Comparison of ENCODE assay signal across 21 mouse cellular contexts in genomic region chr13:113582024-113582423, GRCm38 (mm10). TPM values are rescaled to one million over a fixed set of nuclear protein-coding genes. Genes with fewer than 3 reads are reported as not detected.
DNase-seq lines count a peak whose midpoint lies in the region; ATAC-seq and TF ChIP-seq lines count a peak whose summit lies in the region.
"Had no signal": no experiment of that assay in that cellular context is flagged by ENCODE, and none has a peak within 500 bp of the region (broad histone marks: within the 10 kb centered on the region; RNA-seq: fewer than 3 reads in every experiment).

No protein-coding gene starts in this region.

- no peak overlapping the region for H3K9ac ChIP-seq in kidney, embryonic 15.5 days
- H3K9ac ChIP-seq in kidney, postnatal 0 days (ENCODE audit: low read depth, low read length), result no peak overlapping the region
- H3K9ac ChIP-seq: embryonic facial prominence, embryonic 13.5 days; embryonic facial prominence, embryonic 15.5 days; forebrain, embryonic 12.5 days had no signal

- H3K4me3 ChIP-seq in kidney, embryonic 15.5 days (replicated peaks), result no peak overlapping the region
- H3K4me3 ChIP-seq in kidney, postnatal 0 days (replicated peaks; ENCODE audit: low read depth, low read length), result no peak overlapping the region
- H3K4me3 ChIP-seq: embryonic facial prominence, embryonic 13.5 days; embryonic facial prominence, embryonic 15.5 days; erythroblast, embryonic 14.5 days; forebrain, embryonic 10.5 days; forebrain, embryonic 12.5 days had no signal

- peaks cover 30% of the 10 kb centered on the region for H3K4me1 ChIP-seq in kidney, embryonic 15.5 days
- H3K4me1 ChIP-seq in kidney, postnatal 0 days (replicated peaks; ENCODE audit: insufficient read depth, low read length), result peaks cover 12% of the 10 kb centered on the region

- peak overlapping the region; percentile 66 for H3K27ac ChIP-seq in kidney, embryonic 15.5 days
- H3K27ac ChIP-seq in kidney, postnatal 0 days, result peak overlapping the region; percentile 79
- H3K27ac ChIP-seq: embryonic facial prominence, embryonic 13.5 days; embryonic facial prominence, embryonic 15.5 days; forebrain, embryonic 10.5 days; forebrain, embryonic 12.5 days had no signal

- H3K27me3 ChIP-seq in kidney, embryonic 15.5 days, result no peaks in the 10 kb centered on the region; the same call in 1 of the 2 replicates
- H3K27me3 ChIP-seq in kidney, postnatal 0 days (ENCODE audit: insufficient read depth, low read length), result no peaks in the 10 kb centered on the region
- H3K27me3 ChIP-seq: embryonic facial prominence, embryonic 13.5 days; embryonic facial prominence, embryonic 15.5 days; forebrain, embryonic 12.5 days had no signal

- H3K36me3 ChIP-seq in kidney, embryonic 15.5 days, result no peaks in the 10 kb centered on the region
- no peaks in the 10 kb centered on the region for H3K36me3 ChIP-seq in kidney, postnatal 0 days (ENCODE audit: insufficient read depth, low read length)
- H3K36me3 ChIP-seq: embryonic facial prominence, embryonic 13.5 days; embryonic facial prominence, embryonic 15.5 days; forebrain, embryonic 10.5 days; forebrain, embryonic 12.5 days had no signal

- H3K9me3 ChIP-seq in kidney, embryonic 15.5 days (replicated peaks), result no peaks in the 10 kb centered on the region
- no peaks in the 10 kb centered on the region for H3K9me3 ChIP-seq in kidney, postnatal 0 days (replicated peaks; ENCODE audit: low read length)
- H3K9me3 ChIP-seq: embryonic facial prominence, embryonic 13.5 days; embryonic facial prominence, embryonic 15.5 days; forebrain, embryonic 10.5 days; forebrain, embryonic 12.5 days had no signal

- 31% methylated on average over 1 of the region's 1 CpGs for WGBS in kidney, embryonic 15.5 days
- WGBS in kidney, postnatal 0 days, result 34% methylated on average over 1 of the region's 1 CpGs

- no peak overlapping the region for H3K4me2 ChIP-seq in kidney, embryonic 15.5 days
- no peak overlapping the region for H3K4me2 ChIP-seq in kidney, postnatal 0 days (ENCODE audit: low read length)
- H3K4me2 ChIP-seq: embryonic facial prominence, embryonic 13.5 days; embryonic facial prominence, embryonic 15.5 days; forebrain, embryonic 12.5 days had no signal

- no peak for DNase-seq in kidney, postnatal 36 days
- peak; percentile 92 for DNase-seq in kidney, postnatal 0 days (ENCODE audit: low spot score)
- DNase-seq in kidney, postnatal 25 days, result no peak
- DNase-seq: adrenal gland, adult 2 months; adrenal gland, postnatal 10 days; adrenal gland, postnatal 25 days; cerebellum, adult 11 months; cerebellum, adult 18-20 months; cerebellum, adult 8-10 months; cerebellum, adult 9-11 months; cerebellum, postnatal 14 days; cerebellum, postnatal 36 days; embryo, embryonic 11 days had no signal

- TF ChIP-seq CTCF in kidney, postnatal 0 days (IDR thresholded peaks at IDR 0.05; ENCODE audit: low read depth), result no peak

- ATAC-seq in kidney, embryonic 15.5 days (replicated peaks; ENCODE audit: low FRiP score), result peak; percentile 50
- peak; percentile 52 for ATAC-seq in kidney, postnatal 0 days (replicated peaks; ENCODE audit: low FRiP score, low read depth)
- ATAC-seq: forebrain, embryonic 14.5 days; forebrain, embryonic 16.5 days had no signal

RNA-seq across cellular contexts. Expression of gene Snx18, which starts 36.3 kb away (rescaled TPM):
- 31.3 and 32.0 TPM in 2 replicates for polyA plus RNA-seq in kidney, embryonic 15.5 days (2015; fragmentation: Nextera tagmentation; extraction: Ambion mirVana)
- polyA plus RNA-seq in kidney, postnatal 0 days (2015; fragmentation: Nextera tagmentation; extraction: Ambion mirVana), result 31.2 and 34.8 TPM in 2 replicates
